Mouse (Mus musculus): ENCODE results near the gene Cep170b. TPM values are rescaled to one million over a fixed set of nuclear protein-coding genes. Genes with fewer than 3 reads are reported as not detected.

The Cep170b gene
- polyA plus RNA-seq, 1 experiment from 2014 or later = 5.3 TPM

DNA sequence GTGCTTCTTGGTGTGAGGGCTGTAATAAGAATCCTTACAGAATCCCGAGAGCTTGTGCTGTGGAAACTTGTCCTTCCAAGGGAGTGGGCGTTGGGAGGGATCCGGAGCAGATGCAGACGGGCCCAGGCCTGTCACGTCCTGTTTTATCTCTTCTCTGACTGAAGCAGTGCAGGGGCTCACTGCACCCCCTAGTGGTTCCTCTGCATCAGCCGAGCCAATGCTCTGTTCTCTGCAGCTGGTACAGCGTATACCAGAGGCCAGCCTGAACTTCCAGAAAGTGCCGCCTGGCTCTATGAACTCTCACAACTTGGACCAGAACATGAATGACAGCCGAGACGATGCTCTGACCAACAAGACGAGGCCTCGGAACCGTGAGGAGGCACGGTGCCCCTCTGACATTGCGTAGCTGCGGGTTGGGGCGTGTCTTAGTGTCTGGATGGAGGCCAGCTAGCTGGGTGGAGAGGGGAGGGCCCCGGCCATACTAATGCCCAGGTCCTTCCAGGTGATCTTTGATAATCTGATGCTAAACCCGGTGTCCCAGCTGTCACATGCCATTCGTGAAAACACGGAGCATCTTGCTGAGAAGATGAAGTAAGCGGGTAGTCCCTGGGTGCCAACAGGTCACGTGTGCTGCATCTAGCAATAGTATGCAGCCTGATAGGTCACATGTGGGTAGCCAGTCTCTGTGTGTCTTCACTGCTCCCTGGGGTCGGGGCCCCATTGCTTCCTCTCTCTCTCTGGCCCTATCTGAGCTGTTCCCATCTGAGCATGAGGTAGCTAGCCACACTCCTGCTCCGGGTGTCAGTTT lies 23.1 kb downstream of the Cep170b start:
- H3K27me3 ChIP-seq (ENCODE audit: control insufficient read depth, insufficient read depth, low read length) = no peaks in the 10 kb centered on the region

GRCm38 (mm10) chr12:112744211-112744610 lies 24.0 kb downstream of the Cep170b start:
- Histone ChIP-seq H3K27me3 (ENCODE audit: control insufficient read depth, insufficient read depth, low read length) (no peaks in the 10 kb centered on the region), H3K4me2 (ENCODE audit: low read depth, low read length) (no peak overlapping the region), H3K4me1 (ENCODE audit: control insufficient read depth, insufficient read depth, low read length) (peaks cover 4% of the 10 kb centered on the region; the same call in 1 of the 2 replicates), H3K9ac (replicated peaks; ENCODE audit: low read length) (peak overlapping the region; percentile 32; the same call in 1 of the 2 replicates), H3K9me3 (replicated peaks; ENCODE audit: control insufficient read depth, low read length) (no peaks in the 10 kb centered on the region), H3K36me3 (replicated peaks; ENCODE audit: control insufficient read depth, insufficient read depth, low read depth, low read length) (no peaks in the 10 kb centered on the region; the same call in 1 of the 2 replicates), H3K4me3 (ENCODE audit: low read depth, low read length) (no peak overlapping the region), H3K27ac (replicated peaks; ENCODE audit: low read depth, low read length) (no peak overlapping the region)
- ATAC-seq (replicated peaks; ENCODE audit: insufficient number of reproducible peaks, low FRiP score, low TSS enrichment, low read depth) (no peak), DNase-seq (ENCODE audit: low spot score) (no peak)
- WGBS = 84% methylated on average over 8 of the region's 11 CpGs

More for the DNA sequence above, 23.1 kb downstream of the Cep170b start:
- Histone ChIP-seq H3K9me3 (replicated peaks; ENCODE audit: control insufficient read depth, low read length) (no peaks in the 10 kb centered on the region), H3K4me1 (ENCODE audit: control insufficient read depth, insufficient read depth, low read length) (peaks cover 4% of the 10 kb centered on the region; the same call in 1 of the 2 replicates), H3K36me3 (replicated peaks; ENCODE audit: control insufficient read depth, insufficient read depth, low read depth, low read length) (peaks cover 2% of the 10 kb centered on the region), H3K9ac (replicated peaks; ENCODE audit: low read length) (peak overlapping the region; percentile 32; the same call in 1 of the 2 replicates), H3K4me2 (ENCODE audit: low read depth, low read length) (no peak overlapping the region), H3K4me3 (ENCODE audit: low read depth, low read length) (no peak overlapping the region), H3K27ac (replicated peaks; ENCODE audit: low read depth, low read length) (no peak overlapping the region)
- WGBS = 59% methylated on average over 25 of the region's 25 CpGs
- peak; percentile 86 for DNase-seq (ENCODE audit: low spot score)
- peak; percentile 66; the same call in 1 of the 2 replicates for ATAC-seq (replicated peaks; ENCODE audit: insufficient number of reproducible peaks, low FRiP score, low TSS enrichment, low read depth)

DNA sequence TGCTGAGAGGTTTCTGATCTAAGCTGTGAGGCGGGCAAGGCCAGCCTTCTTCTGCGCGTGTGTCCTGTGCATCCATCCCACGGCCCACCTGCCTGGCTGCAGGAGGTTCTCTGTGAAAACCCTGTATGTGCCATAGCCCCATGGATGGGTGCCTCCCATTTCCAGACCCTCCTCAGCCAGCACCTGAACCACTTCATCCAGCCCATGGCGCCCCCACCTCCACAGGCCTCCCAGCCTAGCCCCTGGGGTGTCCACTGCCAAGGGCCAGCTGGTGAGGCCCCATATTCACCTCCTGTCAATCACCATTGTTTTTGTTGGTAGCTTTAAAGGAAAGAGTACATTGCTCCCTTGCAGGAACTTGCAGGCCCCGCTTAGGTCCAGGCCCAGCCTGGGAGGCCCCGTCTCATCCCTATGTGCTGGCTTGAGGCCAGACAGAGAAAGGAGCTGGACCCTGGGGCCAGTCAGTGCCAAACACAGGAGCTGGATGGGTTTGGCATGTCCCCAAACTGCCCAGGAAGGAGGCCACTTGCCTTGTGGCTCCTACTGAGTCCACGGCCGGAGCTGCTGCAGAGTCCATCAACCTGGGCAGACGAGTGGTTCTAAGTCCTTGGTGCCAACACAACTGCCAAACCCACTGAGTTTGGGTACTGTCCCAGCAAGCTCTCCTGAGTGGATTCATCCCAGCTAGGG lies 24.8 kb downstream of the Cep170b start:
- Histone ChIP-seq H3K4me2 (ENCODE audit: low read depth, low read length) (no peak overlapping the region), H3K9ac (replicated peaks; ENCODE audit: low read length) (no peak overlapping the region; the same call in 1 of the 2 replicates), H3K27me3 (ENCODE audit: control insufficient read depth, insufficient read depth, low read length) (no peaks in the 10 kb centered on the region), H3K9me3 (replicated peaks; ENCODE audit: control insufficient read depth, low read length) (no peaks in the 10 kb centered on the region), H3K27ac (replicated peaks; ENCODE audit: low read depth, low read length) (no peak overlapping the region), H3K36me3 (replicated peaks; ENCODE audit: control insufficient read depth, insufficient read depth, low read depth, low read length) (no peaks in the 10 kb centered on the region), H3K4me3 (ENCODE audit: low read depth, low read length) (no peak overlapping the region), H3K4me1 (ENCODE audit: control insufficient read depth, insufficient read depth, low read length) (peaks cover 4% of the 10 kb centered on the region; the same call in 1 of the 2 replicates)
- DNase-seq (ENCODE audit: low spot score) = no peak
- ATAC-seq (replicated peaks; ENCODE audit: insufficient number of reproducible peaks, low FRiP score, low TSS enrichment, low read depth) = no peak
- 86% methylated on average over 10 of the region's 10 CpGs for WGBS

GRCm38 (mm10) chr12:112745716-112746115 lies 25.5 kb downstream of the Cep170b start:
- 85% methylated on average over 10 of the region's 10 CpGs for WGBS
- Histone ChIP-seq H3K4me1 (ENCODE audit: control insufficient read depth, insufficient read depth, low read length) (peaks cover 4% of the 10 kb centered on the region; the same call in 1 of the 2 replicates), H3K9ac (replicated peaks; ENCODE audit: low read length) (no peak overlapping the region), H3K27me3 (ENCODE audit: control insufficient read depth, insufficient read depth, low read length) (no peaks in the 10 kb centered on the region), H3K36me3 (replicated peaks; ENCODE audit: control insufficient read depth, insufficient read depth, low read depth, low read length) (no peaks in the 10 kb centered on the region), H3K4me3 (ENCODE audit: low read depth, low read length) (no peak overlapping the region), H3K4me2 (ENCODE audit: low read depth, low read length) (no peak overlapping the region), H3K27ac (replicated peaks; ENCODE audit: low read depth, low read length) (no peak overlapping the region), H3K9me3 (replicated peaks; ENCODE audit: control insufficient read depth, low read length) (no peaks in the 10 kb centered on the region)
- DNase-seq (ENCODE audit: low spot score) (no peak), ATAC-seq (replicated peaks; ENCODE audit: insufficient number of reproducible peaks, low FRiP score, low TSS enrichment, low read depth) (no peak; the same call in 1 of the 2 replicates)

- ATAC-seq (replicated peaks; ENCODE audit: insufficient number of reproducible peaks, low FRiP score, low TSS enrichment, low read depth) (no peak), DNase-seq (ENCODE audit: low spot score) (no peak)
- Histone ChIP-seq H3K27me3 (ENCODE audit: control insufficient read depth, insufficient read depth, low read length) (no peaks in the 10 kb centered on the region), H3K27ac (replicated peaks; ENCODE audit: low read depth, low read length) (no peak overlapping the region), H3K4me3 (ENCODE audit: low read depth, low read length) (no peak overlapping the region), H3K4me1 (ENCODE audit: control insufficient read depth, insufficient read depth, low read length) (peaks cover 4% of the 10 kb centered on the region; the same call in 1 of the 2 replicates), H3K9ac (replicated peaks; ENCODE audit: low read length) (no peak overlapping the region), H3K9me3 (replicated peaks; ENCODE audit: control insufficient read depth, low read length) (no peaks in the 10 kb centered on the region), H3K4me2 (ENCODE audit: low read depth, low read length) (no peak overlapping the region), H3K36me3 (replicated peaks; ENCODE audit: control insufficient read depth, insufficient read depth, low read depth, low read length) (no peaks in the 10 kb centered on the region)
- WGBS = 78% methylated on average over 4 of the region's 4 CpGs
Measured at GRCm38 (mm10) chr12:112746461-112746807, 26.2 kb downstream of the Cep170b start.

DNA sequence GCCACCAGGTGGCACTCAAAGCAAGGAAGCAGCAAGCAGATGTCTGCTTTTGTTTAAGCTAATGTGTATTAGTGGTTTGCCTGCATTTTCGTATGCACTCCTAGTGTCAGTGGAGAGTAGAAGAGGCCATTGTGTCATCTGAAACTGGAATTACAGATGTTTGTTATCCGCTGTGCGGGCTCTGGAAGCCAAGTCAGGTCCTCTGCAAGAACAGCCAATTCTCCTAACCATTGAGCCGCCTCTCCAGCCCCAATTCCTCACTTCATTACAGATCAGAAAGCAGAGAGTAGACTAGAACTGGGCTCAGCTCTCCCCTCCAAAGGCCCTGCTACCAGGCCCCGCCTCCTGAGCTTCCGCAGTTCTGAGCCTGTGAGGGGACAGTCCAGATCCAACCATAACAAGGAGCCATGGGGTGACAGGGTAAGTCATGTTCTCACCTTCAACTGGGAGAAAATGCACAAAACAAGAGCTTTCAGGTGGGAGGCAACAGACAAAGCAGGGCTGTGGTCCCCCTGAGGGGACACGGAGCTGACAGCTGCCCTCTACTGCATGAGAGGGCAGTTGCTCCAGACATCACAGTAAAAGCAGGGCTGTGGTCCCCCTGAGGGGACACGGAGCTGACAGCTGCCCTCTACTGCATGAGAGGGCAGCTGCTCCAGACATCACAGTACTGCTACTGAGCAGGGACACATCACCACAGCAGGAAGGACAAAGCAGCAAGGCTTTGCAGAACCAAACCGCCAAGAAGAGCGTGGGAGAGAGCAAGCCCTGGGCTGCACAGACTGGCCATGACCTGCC lies 26.8 kb downstream of the Cep170b start:
- WGBS = 13% methylated on average over 10 of the region's 10 CpGs
- H3K27me3 ChIP-seq (ENCODE audit: control insufficient read depth, insufficient read depth, low read length) = no peaks in the 10 kb centered on the region
- H3K36me3 ChIP-seq (replicated peaks; ENCODE audit: control insufficient read depth, insufficient read depth, low read depth, low read length) = no peaks in the 10 kb centered on the region
- ATAC-seq (replicated peaks; ENCODE audit: insufficient number of reproducible peaks, low FRiP score, low TSS enrichment, low read depth) (peak; percentile 37; the same call in 1 of the 2 replicates), DNase-seq (ENCODE audit: low spot score) (peak; percentile 87)
- no peak overlapping the region for H3K4me3 ChIP-seq (ENCODE audit: low read depth, low read length)
- H3K4me1 ChIP-seq (ENCODE audit: control insufficient read depth, insufficient read depth, low read length) = peaks cover 4% of the 10 kb centered on the region; the same call in 1 of the 2 replicates
- peak overlapping the region; percentile 70; the same call in 1 of the 2 replicates for H3K27ac ChIP-seq (replicated peaks; ENCODE audit: low read depth, low read length)
- H3K9ac ChIP-seq (replicated peaks; ENCODE audit: low read length) = peak overlapping the region; percentile 32; the same call in 1 of the 2 replicates
- peak overlapping the region; percentile 25 for H3K4me2 ChIP-seq (ENCODE audit: low read depth, low read length)
- no peaks in the 10 kb centered on the region for H3K9me3 ChIP-seq (replicated peaks; ENCODE audit: control insufficient read depth, low read length)

GRCm38 (mm10) chr12:112747606-112747970 lies 27.3 kb downstream of the Cep170b start:
- no peak overlapping the region for H3K4me3 ChIP-seq (ENCODE audit: low read depth, low read length)
- ATAC-seq (replicated peaks; ENCODE audit: insufficient number of reproducible peaks, low FRiP score, low TSS enrichment, low read depth) = 0 out of 2 replicates have a peak, but pooled peaks have one; percentile 7
- H3K9ac ChIP-seq (replicated peaks; ENCODE audit: low read length) = peak overlapping the region; percentile 32; the same call in 1 of the 2 replicates

More at GRCm38 (mm10) chr12:112747606-112747970, 27.3 kb downstream of the Cep170b start:
- Histone ChIP-seq H3K4me1 (ENCODE audit: control insufficient read depth, insufficient read depth, low read length) (peaks cover 4% of the 10 kb centered on the region; the same call in 1 of the 2 replicates), H3K9me3 (replicated peaks; ENCODE audit: control insufficient read depth, low read length) (no peaks in the 10 kb centered on the region), H3K27ac (replicated peaks; ENCODE audit: low read depth, low read length) (peak overlapping the region; percentile 70; the same call in 1 of the 2 replicates), H3K36me3 (replicated peaks; ENCODE audit: control insufficient read depth, insufficient read depth, low read depth, low read length) (no peaks in the 10 kb centered on the region), H3K4me2 (ENCODE audit: low read depth, low read length) (no peak overlapping the region; the same call in 1 of the 2 replicates), H3K27me3 (ENCODE audit: control insufficient read depth, insufficient read depth, low read length) (no peaks in the 10 kb centered on the region)
- 69% methylated on average over 8 of the region's 8 CpGs for WGBS
- no peak for DNase-seq (ENCODE audit: low spot score)

All from embryonic facial prominence, embryonic 11.5 days (tissue).